Mouse (Mus musculus): ENCODE results near the gene Cebpz.

GRCm38 (mm10) chr17:78913921-78914320 lies 22.9 kb downstream of the Cebpz start:
- no peak for TF ChIP-seq CTCF (IDR thresholded peaks at IDR 0.05; ENCODE audit: low read depth)
- TF ChIP-seq EP300 (IDR thresholded peaks at IDR 0.05; ENCODE audit: low read depth): no peak

Data from heart, postnatal 0 days (tissue).